Mouse (Mus musculus) stomach, postnatal 0 days (tissue): Measurements from ENCODE around the gene Spaca7.

Source experiments
- CTCF ChIP-seq: IDR thresholded peaks from 2 replicates; pipeline ENCODE4 v1.5.1; 2016; ENCODE audit warnings: antibody characterized with exemption, low read depth, mild to moderate bottlenecking, moderate library complexity
- EP300 ChIP-seq: optimal IDR thresholded peaks from 2 replicates; pipeline ENCODE3; 2016; ENCODE audit warnings: antibody characterized with exemption

DNA sequence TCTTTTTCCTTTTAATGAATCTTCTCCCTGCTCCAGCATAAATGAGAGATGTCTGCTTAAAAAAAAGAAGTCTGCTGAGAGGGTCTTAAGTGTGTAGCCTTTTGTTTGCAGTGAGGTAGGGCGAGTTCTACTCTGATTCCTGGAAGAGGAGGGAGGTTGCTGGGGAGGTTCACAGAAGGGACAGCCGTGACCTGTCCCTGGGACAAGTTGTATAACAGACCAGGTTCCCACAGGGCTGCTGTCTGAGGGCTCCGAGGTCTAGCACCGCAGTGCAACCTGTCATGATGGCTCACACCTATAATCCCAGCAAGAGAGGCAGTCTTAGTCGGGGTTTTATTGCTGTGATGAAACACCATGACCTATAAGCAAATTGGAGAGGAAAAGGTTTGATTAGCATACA, 24.1 kb upstream of the Spaca7 start:
- TF ChIP-seq CTCF (no peak), EP300 (no peak)
